Mouse (Mus musculus): ENCODE data around the gene Cd200r1.
"Not testable (repeated sequence)": the region's sequence is repeated elsewhere in the genome, so short reads cannot be mapped to it uniquely, and the experiment has no call there.

Cd200r1 gene

GRCm38 (mm10) chr16:44766320-44766892 is 870 bp downstream of the Cd200r1 start:
- DNase-seq (ENCODE audit: low read depth, low spot score), result no peak

DNA sequence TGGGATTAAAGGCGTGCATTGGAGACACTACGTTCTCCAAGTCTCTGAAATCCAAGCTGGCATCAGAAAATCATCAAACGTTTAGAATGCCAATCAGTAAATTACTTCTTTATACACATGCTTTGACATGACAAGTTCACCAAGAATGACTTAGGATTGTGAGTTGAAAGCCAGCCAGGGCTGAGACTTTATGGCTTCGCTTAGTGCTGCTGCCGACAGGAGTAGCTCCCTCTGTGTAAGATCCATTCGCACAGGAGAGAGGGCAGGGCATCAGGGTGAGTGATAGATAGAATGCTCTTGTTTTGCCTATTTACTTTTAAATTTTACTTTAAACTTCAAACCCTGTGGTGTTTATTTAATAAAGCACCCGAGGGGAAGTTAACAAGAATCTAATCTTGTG is 2.0 kb downstream of the Cd200r1 start:
- no peak for DNase-seq (ENCODE audit: low read depth, low spot score)

DNA sequence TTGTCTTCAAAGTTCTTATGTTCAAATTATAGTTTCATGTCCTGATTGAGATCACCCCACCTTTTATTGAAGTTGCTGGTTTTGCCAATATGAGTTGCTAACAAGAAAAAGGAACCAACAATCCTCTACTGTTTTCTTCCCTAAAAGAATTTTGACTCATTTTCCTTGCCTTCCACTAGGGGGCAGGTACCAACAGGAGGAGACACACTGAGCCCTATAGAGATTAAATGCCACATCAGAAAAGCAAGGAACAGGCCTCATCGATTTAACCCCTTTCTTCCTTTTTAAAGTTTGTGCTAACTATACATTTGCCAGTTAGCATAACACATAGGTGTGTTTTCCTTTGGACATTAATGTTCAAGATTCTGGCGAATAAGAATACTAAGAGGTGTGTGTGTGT is 2.4 kb downstream of the Cd200r1 start:
- DNase-seq (ENCODE audit: low read depth, low spot score), result peak; percentile 38

DNA sequence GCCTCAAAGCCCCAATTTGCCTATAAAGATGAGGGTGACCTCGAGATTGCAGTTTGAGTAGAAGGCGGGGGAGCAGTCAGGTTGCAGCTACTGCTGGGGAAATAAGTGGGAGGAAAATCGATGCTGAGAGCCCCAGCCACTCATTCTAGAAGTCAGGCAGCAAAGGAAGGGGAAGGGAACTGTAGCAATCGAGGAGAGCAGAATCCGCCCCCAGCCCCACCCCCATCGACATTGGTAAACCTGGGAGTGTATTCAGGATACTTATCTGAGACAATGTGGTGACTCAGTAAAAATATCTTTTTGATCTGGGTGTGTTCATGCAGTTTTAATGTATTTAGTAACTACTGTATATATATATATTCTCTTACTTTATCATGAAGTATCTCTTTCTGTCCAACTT is 7.0 kb downstream of the Cd200r1 start:
- no peak for DNase-seq (ENCODE audit: low read depth, low spot score)

GRCm38 (mm10) chr16:44773673-44774072 is 8.1 kb downstream of the Cd200r1 start:
- DNase-seq (ENCODE audit: low read depth, low spot score), result no peak

GRCm38 (mm10) chr16:44774201-44774600 is 8.7 kb downstream of the Cd200r1 start:
- no peak for DNase-seq (ENCODE audit: low read depth, low spot score)

- no peak for DNase-seq (ENCODE audit: low read depth, low spot score)
These were observed 13.1 kb downstream of the Cd200r1 start for GRCm38 (mm10) chr16:44778538-44779147.

- no peak for DNase-seq (ENCODE audit: low read depth, low spot score)
These were observed 14.0 kb downstream of the Cd200r1 start for GRCm38 (mm10) chr16:44779494-44779893.

- peak; percentile 15 for DNase-seq (ENCODE audit: low read depth, low spot score)
These were observed 15.2 kb downstream of the Cd200r1 start for GRCm38 (mm10) chr16:44780751-44781150.

GRCm38 (mm10) chr16:44786934-44787333 is 21.4 kb downstream of the Cd200r1 start:
- DNase-seq (ENCODE audit: low read depth, low spot score), result no peak

DNA sequence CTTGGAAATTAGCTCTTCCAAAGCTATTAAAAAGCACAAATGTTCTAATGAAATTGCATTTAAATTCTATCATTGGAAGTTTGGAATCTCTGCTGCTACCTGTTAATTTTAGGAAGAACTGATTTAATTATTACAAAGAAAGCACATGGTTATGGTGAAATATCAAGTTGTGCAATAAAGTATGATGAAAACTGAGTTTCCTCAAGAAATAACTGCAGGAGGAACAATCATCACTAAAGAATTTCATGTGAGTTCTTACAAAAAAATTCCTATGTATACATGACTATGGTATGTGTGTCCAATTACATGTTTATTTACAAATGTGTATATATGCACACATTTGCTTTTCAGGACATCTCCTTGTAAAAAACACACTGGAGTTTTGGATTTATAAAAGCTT is 28.9 kb downstream of the Cd200r1 start:
- no peak for DNase-seq (ENCODE audit: low read depth, low spot score)

DNA sequence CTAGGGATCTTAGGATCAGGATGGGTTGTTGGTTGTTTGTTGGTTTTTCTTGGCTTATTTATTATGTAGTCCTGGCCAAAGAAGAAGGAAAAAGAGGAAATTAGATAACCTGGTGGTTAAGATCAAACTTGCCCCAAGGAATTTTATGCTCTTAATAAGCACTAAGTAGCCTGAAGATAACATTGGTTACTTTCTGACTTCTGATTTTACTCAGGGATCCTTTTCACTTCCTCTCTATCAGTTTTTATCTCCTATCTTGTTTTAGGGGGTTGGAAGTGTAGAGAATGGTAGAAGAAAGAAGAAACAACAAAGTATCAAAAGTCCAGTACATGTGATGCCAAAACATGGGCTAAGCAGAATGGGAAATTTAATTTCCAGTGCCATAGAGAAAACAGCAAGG is 40.4 kb downstream of the Cd200r1 start:
- DNase-seq (ENCODE audit: low read depth, low spot score), result no peak

DNA sequence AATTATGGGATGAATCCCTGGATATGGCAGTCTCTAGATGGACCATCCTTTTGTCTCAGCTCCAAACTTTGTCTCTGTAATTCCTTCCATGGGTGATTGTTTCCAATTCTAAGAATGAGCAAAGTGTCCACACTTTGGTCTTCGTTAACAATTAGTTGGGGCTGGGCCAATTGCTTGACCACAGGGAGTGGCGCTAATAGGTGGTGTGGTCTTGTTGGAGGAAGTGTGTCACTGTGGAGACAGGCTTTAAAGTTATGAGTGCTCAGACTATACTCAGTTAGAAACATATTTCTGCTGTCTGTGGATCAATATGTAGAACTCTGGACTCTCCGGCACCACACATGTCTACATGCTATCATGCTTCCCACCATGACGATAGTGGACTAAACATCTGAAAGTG is 44.7 kb downstream of the Cd200r1 start:
- not testable (repeated sequence) for DNase-seq (ENCODE audit: low read depth, low spot score)

DNA sequence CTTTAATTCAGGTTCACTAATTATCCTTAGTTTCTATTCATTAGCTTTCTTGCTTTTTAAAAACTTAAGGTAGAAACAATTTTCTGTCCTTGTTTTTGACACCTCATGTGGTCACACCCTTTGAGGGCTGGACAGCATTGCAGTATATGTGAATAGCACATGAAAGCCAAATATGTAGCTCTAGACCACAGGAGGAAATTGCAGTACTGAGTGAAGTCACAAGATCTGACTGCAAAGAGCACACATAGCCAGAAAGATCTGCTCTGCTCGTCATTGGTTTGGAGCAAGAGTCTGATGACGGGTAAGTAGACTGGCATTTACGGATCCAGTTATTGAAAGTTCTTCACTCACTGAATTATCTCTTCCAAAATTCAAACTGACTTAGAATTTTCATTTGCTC is 46.0 kb downstream of the Cd200r1 start, which contains the start of gene Cd200r4:
Cd200r4 (plus strand) TSS at position 190 of the 400 bp plus-strand sequence.
- no peak for DNase-seq (ENCODE audit: low read depth, low spot score)

DNA sequence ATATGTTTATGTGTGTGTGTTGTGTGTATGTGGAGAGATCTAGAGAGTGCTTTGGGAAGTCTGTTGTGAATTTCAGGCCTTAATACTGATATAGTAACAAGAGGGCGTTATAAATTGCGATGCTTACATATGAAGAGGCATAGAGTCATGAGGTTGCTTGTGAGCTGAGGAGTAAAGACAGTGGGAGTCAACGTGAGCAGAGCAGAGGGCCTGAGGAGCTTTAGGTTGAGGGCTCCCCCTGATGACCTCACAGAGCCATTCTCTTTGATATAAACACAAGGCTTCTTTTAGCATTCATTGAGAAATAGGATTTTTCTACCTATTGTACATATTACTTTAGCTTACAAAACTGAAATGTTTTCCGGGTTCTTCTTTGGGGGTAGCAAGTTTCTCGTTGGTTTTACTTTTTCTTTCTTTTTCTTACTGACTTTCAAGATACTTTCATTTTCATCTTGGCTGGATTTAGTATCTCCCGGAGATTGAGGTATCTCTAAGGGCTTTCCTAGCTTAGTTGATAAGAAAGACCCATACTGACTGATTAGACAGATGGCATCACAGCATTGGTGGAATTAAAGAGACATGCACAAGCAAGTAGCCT is 47.0 kb downstream of the Cd200r1 start:
- DNase-seq (ENCODE audit: low read depth, low spot score), result no peak

DNA sequence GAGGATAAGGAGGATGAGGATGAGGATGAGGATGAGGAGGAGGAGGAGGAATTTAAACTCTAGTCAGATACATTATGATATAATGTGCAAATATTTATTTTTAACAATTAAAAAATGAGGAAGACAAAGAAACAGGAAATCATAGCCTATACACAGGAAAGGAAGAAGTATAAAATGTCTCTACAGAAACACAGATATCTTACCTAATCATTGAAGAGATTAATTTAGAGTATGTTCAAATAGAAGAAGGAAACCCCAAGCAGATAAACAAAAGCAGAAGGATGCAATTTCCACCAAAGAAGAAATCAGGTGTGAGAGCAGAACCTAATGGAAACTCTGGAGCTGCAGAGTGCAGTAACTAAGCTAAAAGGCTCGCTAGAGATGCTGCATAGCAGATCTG is 52.5 kb downstream of the Cd200r1 start:
- DNase-seq (ENCODE audit: low read depth, low spot score), result no peak

DNA sequence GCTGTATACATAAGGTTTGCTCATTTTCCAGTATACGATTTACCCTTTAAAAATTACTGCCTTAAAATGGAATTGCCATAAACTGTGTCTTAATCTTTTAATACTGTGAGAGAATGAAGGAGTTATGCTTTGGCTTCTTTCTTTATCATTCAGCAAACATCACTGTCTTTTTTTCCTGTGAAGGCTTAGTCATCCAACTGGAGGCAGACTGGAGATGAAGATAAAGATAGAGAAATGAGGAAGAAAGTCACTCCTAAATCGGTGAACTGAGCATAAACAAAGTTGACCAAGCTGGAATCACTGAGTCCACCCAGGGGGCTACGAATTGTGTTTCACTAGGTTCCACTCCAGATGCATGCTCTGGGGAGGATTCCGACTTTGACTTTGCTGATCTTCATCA is 55.0 kb downstream of the Cd200r1 start:
- DNase-seq (ENCODE audit: low read depth, low spot score), result no peak

GRCm38 (mm10) chr16:44832286-44832685 is 66.8 kb downstream of the Cd200r1 start:
- DNase-seq (ENCODE audit: low read depth, low spot score), result no peak

GRCm38 (mm10) chr16:44833189-44833588 is 67.7 kb downstream of the Cd200r1 start:
- not testable (repeated sequence) for DNase-seq (ENCODE audit: low read depth, low spot score)

Data from ES-CJ7 (cell line).